Mouse (Mus musculus): ENCODE measurements around the gene Cds1.
A peak's percentile ranks its signal among the peaks of the same experiment; 100 is the strongest.

The Cds1 gene

DNA sequence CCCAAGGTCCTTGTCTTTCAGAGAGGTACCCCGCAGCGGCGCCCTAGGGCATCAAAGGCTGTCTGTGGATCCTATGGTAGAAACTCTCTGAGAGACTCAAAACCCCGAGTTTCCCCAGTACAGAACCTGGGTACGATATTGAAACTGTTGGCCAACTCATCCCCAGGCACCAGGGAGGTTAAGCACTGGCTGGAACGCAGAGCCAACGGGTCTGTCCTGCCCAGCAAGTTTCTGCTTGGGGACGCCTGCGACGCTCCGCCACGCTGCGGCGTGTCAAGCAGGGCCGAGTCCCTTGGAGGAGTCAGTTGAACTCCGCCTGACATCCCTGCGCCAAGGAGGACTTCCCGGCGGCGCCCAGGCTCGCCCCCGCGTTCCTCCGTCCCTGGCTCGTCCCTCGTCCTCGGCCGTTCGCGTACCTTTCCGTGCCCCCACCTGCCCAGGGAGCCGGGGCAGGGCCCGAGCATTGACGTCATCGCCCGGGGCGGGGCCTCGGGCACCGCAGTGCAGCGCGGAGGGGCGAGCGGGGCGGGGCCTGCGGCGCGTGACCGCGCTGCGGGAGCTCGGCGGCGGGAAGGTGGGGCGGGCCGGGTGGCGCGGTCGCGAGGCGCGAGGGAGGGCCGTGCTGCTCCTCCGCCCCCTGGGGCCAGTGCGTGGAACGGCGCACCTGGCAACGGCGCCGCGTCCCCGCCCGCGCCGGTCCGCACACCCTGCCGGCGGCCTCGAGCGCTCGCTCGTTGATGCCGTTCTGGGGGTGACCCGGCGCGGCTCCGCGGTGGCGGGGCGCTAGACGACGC is at the start of gene Cds1:
Cds1 (plus strand) TSS at position 577 of the 794 bp plus-strand sequence.
- peak; percentile 80 to 81 for DNase-seq (ENCODE audit: low spot score in 2 of 2)

DNA sequence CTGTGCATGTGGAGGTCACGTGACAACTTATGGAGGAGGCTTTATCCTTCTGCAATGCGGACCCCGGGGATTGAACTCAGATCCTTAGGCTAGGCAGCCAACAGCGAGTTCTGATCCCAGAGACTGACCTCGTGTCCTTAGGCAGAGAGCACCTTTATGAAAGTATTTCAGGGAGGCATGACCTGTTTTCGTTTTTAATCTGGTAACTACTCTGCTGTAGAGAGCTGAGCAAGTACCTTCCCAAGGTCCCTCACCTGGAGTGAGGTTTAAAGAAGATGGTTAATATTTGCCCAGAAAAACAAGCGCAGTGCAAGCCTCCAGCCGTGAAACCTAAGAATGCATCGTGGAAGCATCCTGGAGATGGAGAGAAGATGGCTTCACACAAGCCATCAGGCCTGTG is 40.7 kb upstream of the Cds1 start:
- DNase-seq (ENCODE audit: low spot score in 2 of 2), result no peak

DNA sequence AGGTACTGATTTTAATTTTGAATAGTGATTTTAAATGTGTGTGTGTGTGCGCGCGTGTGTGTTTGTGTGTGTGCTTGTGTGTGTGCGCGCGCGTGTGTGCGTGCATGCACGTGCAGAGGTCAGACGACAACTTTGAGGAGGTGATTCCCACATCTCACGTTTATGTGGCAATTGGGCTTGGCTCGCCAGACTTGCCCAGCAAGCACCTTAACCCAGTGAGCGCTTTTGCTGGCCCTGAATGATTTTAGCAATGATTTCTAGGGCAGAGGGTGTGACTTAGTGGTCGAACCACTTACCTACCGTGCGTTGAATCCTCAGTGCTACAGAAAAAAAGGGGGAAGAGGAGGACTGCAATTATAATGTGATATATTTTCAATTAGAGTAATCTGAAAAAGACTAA is 40.2 kb upstream of the Cds1 start:
- no peak for DNase-seq (ENCODE audit: low spot score in 2 of 2)

DNA sequence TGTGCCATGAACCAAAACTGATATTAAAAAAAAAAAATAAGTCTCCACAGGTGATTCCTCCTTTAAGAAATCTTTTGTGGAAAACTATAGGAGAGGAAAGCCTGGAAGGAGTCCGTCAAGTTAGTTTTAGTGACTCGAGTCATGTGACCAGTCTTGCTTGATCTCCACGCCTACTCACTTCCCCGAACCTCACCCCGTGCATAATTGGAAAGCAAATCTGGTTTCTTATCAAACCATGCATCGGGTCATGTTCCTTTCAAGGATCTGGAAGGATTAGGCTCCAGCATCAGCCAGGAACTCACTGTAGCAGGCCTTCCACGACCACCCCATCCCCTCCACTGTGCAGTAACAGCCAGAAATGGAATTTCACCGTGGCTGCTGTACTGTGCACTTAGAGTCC is 39.2 kb upstream of the Cds1 start:
- DNase-seq (ENCODE audit: low spot score in 2 of 2), result no peak

DNA sequence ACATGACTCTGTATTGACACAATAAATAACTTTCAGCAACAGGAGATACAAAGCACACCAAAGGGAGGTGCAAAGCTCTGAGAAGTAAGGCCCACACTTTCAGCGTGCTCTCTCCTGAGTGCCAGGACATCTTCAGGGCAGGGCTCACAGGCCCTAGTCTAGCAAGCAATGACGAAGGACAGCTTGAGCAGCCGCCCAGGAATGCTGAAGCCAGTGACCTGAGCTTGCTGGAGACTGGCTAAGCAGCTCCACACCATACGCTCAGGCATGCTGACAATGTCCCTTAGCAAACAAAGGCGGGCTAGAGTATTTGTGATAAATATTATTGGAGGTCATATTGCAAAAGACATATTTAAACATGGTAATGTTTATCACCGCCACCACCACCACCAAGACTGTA is 38.6 kb upstream of the Cds1 start:
- DNase-seq (ENCODE audit: low spot score in 2 of 2), result peak; percentile 40 to 57

DNA sequence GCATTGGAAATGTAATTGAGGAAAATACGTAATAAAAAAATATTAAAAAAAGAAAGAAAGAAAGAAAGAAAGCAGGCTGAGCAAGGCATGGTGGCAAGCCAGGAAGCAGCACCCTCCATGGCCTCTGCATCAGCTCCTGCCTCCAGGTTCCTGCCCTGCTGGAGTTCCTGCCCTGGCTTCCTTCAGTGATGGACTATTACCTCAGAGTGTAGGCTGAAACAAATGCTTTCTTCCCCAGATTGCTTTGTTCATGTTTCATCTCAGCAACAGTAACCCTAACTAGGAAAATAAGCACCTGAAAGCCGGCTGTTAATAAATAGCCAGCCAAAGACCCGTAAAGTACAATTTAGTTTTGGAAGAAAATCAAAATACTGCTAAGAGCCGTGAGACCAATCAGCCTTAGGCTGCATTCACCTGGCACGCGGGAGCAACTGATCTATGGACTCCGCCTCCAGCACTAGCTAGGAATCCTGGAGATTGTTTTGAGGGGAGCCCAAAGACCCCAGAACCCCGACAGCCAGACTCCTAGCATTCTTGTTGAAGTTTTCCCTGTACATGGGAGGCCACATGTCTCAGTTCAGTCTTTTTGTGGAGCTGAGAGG is 36.5 kb upstream of the Cds1 start:
- peak in 1 of 2 experiments; percentile 54 for DNase-seq (ENCODE audit: low spot score in 2 of 2)

DNA sequence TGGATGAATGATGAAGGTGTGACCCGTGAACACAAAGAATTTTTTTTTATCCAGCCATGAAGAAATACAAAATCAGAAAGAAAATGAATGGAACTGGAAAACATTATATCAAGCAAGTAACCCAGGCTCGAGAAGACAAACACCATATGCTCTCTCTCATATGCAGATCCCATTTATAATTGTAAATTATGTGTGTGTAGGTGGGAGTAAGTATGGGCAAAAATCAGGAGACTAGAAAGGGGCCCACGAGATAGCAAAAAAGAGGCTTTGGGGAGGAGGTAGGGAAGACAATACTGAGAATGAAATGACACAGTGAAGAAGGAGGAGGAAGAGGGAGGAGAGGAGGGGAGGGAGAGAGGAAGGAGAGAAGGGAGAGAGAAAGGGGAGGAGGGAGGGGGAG is 27.6 kb upstream of the Cds1 start:
- no peak for DNase-seq (ENCODE audit: low spot score in 2 of 2)

DNA sequence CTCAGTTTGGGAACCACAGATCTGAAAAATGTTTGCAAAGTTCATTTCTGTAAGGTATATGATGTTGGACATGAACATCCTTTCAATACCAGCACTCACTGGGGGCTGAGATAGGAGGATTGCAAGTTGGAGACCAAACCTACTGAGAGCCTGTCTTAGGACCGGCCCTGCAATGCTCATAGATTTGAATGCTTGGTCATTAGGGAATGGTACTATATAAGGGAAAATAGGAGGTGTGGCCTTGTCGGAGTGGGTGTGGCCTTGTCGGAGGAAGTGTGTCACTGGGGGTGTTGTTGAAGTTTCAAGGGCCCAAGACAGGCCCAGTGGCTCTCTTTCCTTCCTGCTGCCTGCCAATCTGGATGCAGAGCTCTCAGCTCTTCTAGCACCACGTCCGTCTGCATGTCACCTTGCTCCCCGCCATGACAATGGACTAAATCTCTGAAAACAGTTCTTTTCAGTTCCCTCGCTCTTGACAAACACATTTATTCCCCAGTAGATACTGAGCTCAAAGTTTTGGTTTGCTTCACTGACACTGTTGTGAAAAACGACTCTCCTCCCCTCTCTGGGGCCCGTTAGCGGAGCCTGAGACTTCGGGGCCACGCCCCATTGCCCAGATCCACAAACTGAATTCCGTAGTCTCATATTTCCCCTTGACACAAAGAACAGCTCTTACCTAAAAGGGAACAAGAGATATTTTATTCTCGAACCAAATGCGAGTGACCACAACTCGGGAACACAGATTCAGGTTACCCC is 24.3 kb upstream of the Cds1 start:
- DNase-seq (ENCODE audit: low spot score in 2 of 2), result peak in 1 of 2 experiments; percentile 42

DNA sequence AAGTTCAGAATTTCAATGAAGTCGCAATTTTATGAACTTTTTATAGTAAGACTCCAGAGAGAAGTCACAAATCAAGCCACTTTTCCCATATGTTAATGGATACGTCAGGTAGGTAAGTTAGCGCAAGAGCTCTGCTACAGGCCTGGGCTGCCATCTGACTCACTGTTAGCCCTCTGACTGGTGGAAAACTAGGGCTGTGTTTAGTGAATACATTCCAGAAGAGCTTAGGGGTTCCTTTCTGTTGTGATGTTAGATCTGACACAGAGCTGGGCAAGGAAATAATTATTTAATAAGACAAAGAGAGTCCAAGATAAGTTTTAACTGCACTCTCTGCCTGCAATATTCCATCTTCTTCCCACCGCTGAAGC is 23.7 kb upstream of the Cds1 start:
- peak in 1 of 2 experiments; percentile 22 for DNase-seq (ENCODE audit: low spot score in 2 of 2)

DNA sequence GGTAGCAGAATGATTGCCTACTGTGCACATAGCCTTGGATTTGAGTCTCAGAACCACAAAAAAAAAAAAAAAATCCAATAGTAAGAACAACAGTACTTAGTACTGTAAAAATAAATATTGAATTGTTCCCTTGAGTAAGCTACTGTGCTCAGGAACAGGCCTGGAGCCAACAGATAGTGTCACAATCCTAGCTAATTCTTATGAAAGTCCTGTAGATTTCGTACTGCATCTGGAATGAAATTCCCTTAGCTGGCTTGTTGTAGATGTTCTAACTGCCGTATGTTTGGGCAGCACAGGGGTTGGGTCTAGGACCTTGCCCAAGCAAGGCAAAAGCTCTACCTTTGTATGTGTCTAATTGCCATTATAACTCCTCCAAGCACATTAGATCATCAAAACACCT is 22.9 kb upstream of the Cds1 start:
- DNase-seq (ENCODE audit: low spot score in 2 of 2), result peak in 1 of 2 experiments; percentile 30

DNA sequence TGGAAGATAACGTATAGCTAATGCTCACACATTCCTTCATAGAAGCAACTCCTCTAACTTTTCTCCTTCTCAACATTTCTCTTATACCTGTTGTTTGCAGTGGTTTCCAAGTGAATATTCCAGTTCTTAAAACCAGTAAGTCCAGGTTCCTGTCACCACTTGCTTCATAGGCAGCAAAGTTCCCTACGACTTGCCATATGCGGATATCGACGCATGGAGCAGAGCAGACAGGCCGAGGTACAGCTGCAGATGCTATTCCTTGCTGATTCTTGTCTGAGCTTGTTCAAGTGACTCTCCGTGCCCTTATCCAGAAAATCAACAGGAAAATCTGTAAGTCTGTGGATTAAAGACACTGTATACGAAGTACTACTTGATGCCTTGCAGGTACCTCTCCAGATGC is 22.5 kb upstream of the Cds1 start:
- DNase-seq (ENCODE audit: low spot score in 2 of 2), result peak in 1 of 2 experiments; percentile 19

DNA sequence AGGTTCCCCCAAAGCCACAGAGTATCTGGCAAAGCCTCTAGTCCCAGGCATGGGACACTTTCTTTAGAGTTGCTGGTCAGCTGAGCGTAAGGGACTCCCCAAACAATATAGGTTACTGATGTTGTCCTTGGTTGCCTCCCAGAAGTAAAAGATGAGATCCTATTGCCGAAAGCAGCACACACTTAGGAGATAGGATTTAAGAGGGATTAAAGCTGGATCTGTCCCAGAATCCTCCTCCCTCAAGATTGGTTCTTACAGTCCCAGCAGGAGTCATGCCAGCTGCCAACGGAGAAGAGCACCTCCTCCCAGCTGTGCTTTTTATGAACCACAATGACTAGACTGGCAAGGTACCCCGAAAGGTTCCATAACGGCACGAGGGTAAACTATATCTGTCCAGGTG is 20.0 kb upstream of the Cds1 start:
- DNase-seq (ENCODE audit: low spot score in 2 of 2), result peak in 1 of 2 experiments; percentile 17

DNA sequence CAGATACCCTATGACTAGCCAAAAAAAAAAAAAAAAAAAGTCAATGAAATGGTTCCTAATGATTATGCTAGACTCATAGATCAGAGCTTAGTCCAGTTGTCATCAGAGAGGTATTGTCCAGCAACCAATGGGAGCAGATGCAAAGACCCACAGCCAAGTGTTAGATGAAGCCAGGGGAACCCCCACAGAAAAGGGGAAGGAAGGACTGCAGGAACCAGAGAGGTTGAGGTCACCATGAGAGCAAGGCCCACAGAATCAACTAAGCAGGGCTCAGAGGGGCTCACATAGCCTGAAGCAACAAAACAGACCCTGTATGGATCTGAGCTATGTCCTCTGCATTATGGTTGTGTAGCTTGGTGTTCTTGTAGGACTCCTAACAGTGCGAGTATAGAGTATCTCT is 11.2 kb upstream of the Cds1 start:
- DNase-seq (ENCODE audit: low spot score in 2 of 2), result peak in 1 of 2 experiments; percentile 12

DNA sequence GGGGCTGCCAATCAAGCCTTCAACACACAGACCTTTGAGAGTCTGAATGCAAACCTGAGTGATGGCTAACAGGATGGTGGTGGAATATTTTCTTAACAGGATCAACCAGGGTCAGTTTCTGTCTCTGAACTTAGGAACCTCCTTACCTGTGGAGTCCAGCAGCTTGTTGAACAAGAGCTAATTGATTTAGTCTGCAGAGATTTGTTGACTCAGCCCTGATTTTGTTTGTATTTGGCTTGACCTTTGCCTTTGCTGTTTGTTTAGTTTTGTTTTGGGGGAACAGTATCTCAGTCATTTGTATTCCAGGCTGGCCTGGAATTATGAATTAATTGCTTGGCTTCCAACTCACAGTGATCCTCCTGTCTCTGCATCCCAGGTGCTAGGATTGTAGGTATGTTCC is 7.3 kb upstream of the Cds1 start:
- DNase-seq (ENCODE audit: low spot score in 2 of 2), result peak in 1 of 2 experiments; percentile 10

DNA sequence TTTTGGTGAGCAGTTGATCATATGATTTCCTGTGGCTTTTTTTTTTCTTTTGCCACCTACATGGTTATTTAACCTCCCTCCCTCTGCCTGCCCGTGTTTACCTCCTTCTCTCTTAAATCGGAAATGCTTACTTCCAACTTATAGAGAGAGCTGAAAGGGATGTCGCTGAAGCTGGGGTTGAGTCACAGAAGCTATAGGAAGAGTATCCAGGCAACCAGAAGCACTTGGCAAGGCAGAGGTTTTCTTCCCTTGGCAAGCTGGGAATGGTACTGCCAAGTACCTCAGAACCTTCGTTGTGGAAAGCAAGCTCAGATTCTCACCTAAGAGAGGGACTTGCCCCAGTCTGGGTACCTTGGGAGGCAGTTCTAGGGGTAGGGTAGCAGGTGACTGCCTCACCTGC is 3.2 kb upstream of the Cds1 start:
- DNase-seq (ENCODE audit: low spot score in 2 of 2), result peak in 1 of 2 experiments; percentile 16

DNA sequence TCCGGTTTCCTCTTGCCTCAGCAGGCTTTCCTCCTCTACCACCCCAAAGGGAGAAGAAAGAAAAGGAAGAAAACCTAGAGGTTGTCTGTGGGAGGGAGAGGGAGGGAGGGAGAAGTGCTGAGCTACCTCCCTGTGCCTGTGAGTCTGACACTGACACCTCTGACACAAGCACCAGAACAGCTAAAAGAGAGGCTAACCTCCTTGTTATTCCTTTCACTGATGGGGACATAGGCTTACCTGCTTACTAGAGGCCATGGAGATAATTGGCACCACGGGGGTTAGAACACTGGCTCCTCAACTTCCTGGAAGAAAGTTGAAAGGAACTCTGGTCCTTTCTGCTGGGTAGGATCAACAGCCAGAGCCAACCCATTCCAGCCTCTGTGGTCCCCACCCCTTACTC is 1.4 kb upstream of the Cds1 start:
- DNase-seq (ENCODE audit: low spot score in 2 of 2), result no peak

DNA sequence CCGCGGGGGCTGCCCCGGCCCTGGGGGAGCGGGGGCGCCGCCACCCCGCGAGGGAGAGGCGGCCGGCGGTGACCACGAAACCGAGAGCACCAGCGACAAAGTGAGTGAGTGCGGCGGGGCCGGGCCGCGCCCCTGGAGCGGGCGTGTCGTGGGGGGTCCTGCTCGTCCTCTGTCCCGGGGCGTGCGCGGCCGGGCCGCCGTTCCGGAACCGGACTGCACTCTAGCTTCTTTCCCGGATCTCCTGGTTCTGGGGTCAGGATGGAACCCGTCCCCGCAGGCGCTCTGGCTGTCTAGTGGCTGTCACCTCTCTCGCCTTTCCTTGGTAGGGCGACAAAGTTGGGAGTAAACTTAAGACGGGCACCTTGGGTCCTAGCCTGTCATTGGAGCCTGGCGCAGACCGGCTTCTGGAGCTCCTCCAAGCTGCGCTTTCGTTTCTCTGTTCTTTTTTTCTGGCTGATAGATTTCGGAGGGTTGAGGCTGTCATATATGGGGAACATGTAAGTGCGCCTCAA is 516 bp downstream of the Cds1 start:
- peak; percentile 31 to 61 for DNase-seq (ENCODE audit: low spot score in 2 of 2)

DNA sequence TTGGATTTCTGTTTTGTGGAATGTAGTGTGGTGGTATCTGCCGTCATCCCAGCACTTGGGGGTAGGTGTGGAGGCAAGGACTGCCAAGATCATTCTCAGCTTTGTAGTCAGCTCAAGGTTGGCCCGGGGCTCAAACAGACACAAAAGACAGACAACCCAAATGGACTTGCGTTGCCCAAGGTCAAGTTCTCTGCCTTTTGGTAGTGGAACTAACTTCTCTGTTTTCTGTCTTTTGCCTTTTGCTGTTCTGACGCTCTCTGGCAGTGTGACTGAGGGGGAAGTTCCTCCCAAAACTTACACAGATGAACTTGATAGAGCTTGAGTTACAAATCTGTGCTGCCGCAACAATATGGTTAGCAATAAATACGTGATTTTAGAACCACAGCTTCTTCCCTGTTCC is 1.3 kb downstream of the Cds1 start:
- DNase-seq (ENCODE audit: low spot score in 2 of 2), result peak in 1 of 2 experiments; percentile 41

DNA sequence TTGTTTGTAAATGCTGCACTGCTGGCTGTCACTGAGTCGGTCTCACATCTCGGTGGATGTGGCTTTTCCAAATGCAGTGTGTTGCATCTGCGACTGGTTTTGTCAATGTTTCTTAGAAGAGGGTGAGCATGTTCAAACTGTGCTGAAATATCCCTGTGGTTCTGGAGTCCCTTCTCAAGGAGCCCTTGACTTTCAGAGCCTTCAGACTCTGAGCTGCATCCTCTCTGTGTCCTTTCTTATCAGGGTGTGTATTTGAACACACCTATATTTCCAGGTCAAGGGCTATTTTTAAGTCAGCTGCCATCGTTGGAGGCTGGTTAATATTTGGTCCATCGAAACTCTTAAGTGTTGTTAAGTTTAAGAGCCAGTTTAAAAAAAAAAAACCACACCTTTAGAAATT is 2.2 kb downstream of the Cds1 start:
- peak in 1 of 2 experiments; percentile 38 for DNase-seq (ENCODE audit: low spot score in 2 of 2)

DNA sequence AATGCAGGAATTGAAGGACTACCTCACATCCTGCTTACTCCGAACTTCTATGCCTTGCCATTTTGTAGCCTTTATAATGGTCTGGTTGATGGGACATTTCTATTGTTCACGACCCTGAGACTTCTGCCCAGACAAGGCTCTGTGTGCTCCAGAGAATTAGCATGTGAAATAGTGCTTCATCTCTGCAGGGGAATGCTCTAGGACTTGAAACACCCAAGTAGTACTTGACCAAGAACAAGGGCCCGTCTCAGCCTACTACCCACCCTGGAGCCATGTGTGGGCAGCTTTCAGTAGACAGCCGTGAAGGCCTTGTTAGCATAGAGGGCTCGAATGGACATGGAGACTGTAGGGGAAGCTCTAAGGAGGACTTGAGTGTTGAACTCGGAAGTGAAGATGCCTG is 2.6 kb downstream of the Cds1 start:
- peak in 1 of 2 experiments; percentile 29 for DNase-seq (ENCODE audit: low spot score in 2 of 2)

DNA sequence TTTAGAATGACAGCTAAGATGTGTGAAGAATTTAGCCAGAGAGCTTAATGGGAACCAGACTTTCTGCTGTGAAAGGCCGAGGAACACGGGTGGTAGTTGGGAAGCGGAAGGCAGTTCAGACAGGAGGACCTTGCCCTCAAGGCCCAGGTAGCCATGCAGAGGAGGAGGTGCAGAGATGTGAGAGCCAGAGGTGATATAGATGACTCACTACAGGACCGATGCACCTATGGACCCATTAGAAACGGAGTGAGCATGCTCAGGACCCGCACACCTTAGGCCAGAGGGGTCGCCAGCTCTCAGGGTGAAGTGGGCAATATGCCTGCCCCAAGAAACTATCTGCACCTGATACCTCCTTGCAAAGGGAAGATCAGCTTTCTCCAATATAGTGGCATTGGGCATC is 3.6 kb downstream of the Cds1 start:
- DNase-seq (ENCODE audit: low spot score in 2 of 2), result peak in 1 of 2 experiments; percentile 30

DNA sequence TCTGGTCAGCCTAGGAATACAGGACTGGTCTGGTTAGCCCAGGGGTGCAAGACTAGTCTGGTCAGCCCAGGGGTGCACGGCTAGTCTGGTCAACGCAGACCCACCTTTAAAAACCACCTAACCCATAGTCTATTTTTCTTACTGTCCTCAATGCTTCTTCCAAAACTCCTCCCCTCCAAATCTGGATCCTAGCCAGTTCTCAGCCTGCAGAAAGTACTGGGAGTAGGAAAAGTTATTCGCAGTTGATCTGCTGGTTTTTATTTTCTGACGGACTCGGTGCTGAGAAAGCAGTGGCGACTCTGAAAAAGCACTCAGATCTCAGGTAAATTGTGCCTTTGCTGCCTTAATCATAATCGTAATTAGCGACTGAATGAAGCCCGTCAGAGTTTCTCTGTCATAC is 7.7 kb downstream of the Cds1 start:
- DNase-seq (ENCODE audit: low spot score in 2 of 2), result peak in 1 of 2 experiments; percentile 44

Measured in urinary bladder, postnatal 4 days (tissue).